11 mouse cellular contexts compared by ENCODE assay signal in the genomic region with DNA sequence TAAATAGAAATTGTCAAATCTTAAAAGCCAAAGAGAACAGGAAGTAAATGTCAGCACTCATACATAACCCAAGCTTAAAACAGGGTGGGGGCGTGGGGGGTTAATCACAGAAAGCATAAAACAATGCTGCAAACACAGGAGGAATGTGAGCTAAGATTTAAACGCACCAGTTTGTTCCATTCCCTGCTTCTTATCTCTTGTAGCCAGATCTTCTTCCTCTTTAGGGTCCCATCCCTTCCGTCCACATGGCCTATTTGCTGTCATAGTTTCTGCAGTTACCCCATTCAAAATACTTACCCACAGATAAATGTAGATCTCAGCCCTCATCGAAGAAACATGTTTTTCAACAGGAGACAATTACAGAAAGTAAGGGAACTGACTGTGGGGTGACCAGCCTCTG.
"Had no signal": no experiment of that assay in that cellular context is flagged by ENCODE, and none has a peak within 500 bp of the region (broad histone marks: within the 10 kb centered on the region; RNA-seq: fewer than 3 reads in every experiment).

No protein-coding gene starts in this region.

- ATAC-seq: midbrain, embryonic 13.5 days had no signal

- H3K27ac ChIP-seq: left cerebral cortex, adult 2 months; limb, embryonic 15.5 days; midbrain, embryonic 13.5 days; stomach, embryonic 15.5 days had no signal

- DNase-seq: kidney, adult 2 months; lung, embryonic 14.5 days; lung, postnatal 10 days; lung, postnatal 4 days; right cerebral cortex, postnatal 14 days; thymus, adult 2 months; thymus, postnatal 25 days had no signal

- H3K27me3 ChIP-seq: limb, embryonic 15.5 days; midbrain, embryonic 13.5 days; stomach, embryonic 15.5 days had no signal

- H3K9ac ChIP-seq: limb, embryonic 15.5 days; lung, embryonic 14.5 days; midbrain, embryonic 13.5 days; stomach, embryonic 15.5 days had no signal

- H3K4me2 ChIP-seq: limb, embryonic 15.5 days; lung, embryonic 14.5 days; midbrain, embryonic 13.5 days; stomach, embryonic 15.5 days had no signal

- H3K4me3 ChIP-seq: left cerebral cortex, adult 2 months; limb, embryonic 15.5 days; midbrain, embryonic 13.5 days; stomach, embryonic 15.5 days had no signal

- H3K36me3 ChIP-seq: limb, embryonic 15.5 days; midbrain, embryonic 13.5 days; stomach, embryonic 15.5 days had no signal

- H3K4me1 ChIP-seq: limb, embryonic 15.5 days; midbrain, embryonic 13.5 days; stomach, embryonic 15.5 days had no signal

- H3K9me3 ChIP-seq: limb, embryonic 15.5 days; midbrain, embryonic 13.5 days; stomach, embryonic 15.5 days had no signal
